Comparison of ENCODE assay signal across 30 mouse cellular contexts in genomic region chr7:87150991-87151390, GRCm38 (mm10).
DNase-seq lines count a peak whose midpoint lies in the region; ATAC-seq and TF ChIP-seq lines count a peak whose summit lies in the region.
"Had no signal": no experiment of that assay in that cellular context is flagged by ENCODE, and none has a peak within 500 bp of the region (broad histone marks: within the 10 kb centered on the region; RNA-seq: fewer than 3 reads in every experiment).

No protein-coding gene starts in this region.

- no peaks in the 10 kb centered on the region for H3K36me3 ChIP-seq in kidney, adult 2 months (ENCODE audit: control insufficient read depth, insufficient read depth, low read length)
- no peaks in the 10 kb centered on the region for H3K36me3 ChIP-seq in kidney, embryonic 15.5 days
- H3K36me3 ChIP-seq in kidney, embryonic 16.5 days (ENCODE audit: insufficient read depth, low read length), result no peaks in the 10 kb centered on the region
- H3K36me3 ChIP-seq: embryonic facial prominence, embryonic 10.5 days; embryonic facial prominence, embryonic 13.5 days; forebrain, embryonic 12.5 days; forebrain, embryonic 15.5 days; G1E; heart, embryonic 12.5 days; heart, embryonic 15.5 days; hindbrain, embryonic 10.5 days; hindbrain, embryonic 15.5 days had no signal

- H3K4me3 ChIP-seq in kidney, adult 2 months (ENCODE audit: insufficient read depth, low read depth, low read length), result no peak overlapping the region
- no peak overlapping the region for H3K4me3 ChIP-seq in kidney, embryonic 15.5 days (replicated peaks)
- no peak overlapping the region for H3K4me3 ChIP-seq in kidney, embryonic 16.5 days (ENCODE audit: low read length)
- H3K4me3 ChIP-seq: embryonic facial prominence, embryonic 10.5 days; embryonic facial prominence, embryonic 13.5 days; erythroblast, embryonic 14.5 days; forebrain, embryonic 12.5 days; forebrain, embryonic 15.5 days; heart, embryonic 12.5 days; heart, embryonic 15.5 days; hindbrain, embryonic 10.5 days; hindbrain, embryonic 15.5 days had no signal

- TF ChIP-seq CTCF in kidney, adult 2 months (conservative IDR thresholded peaks at IDR 0.05; ENCODE audit: insufficient read depth, insufficient read length, low read depth, low read length), result no peak

- H3K4me1 ChIP-seq in kidney, adult 2 months (ENCODE audit: control insufficient read depth, insufficient read depth, low read length), result no peaks in the 10 kb centered on the region
- H3K4me1 ChIP-seq in kidney, embryonic 15.5 days, result no peaks in the 10 kb centered on the region
- no peaks in the 10 kb centered on the region for H3K4me1 ChIP-seq in kidney, embryonic 16.5 days (ENCODE audit: insufficient read depth, low read length)
- H3K4me1 ChIP-seq: embryonic facial prominence, embryonic 10.5 days; embryonic facial prominence, embryonic 13.5 days; forebrain, embryonic 12.5 days; forebrain, embryonic 15.5 days; heart, embryonic 12.5 days; heart, embryonic 15.5 days; hindbrain, embryonic 10.5 days; hindbrain, embryonic 15.5 days had no signal

- H3K9ac ChIP-seq in kidney, embryonic 15.5 days, result no peak overlapping the region
- H3K9ac ChIP-seq in kidney, embryonic 16.5 days (replicated peaks; ENCODE audit: low read length), result no peak overlapping the region
- H3K9ac ChIP-seq: embryonic facial prominence, embryonic 13.5 days; forebrain, embryonic 12.5 days; forebrain, embryonic 15.5 days; heart, embryonic 12.5 days; heart, embryonic 15.5 days; hindbrain, embryonic 15.5 days had no signal

- no peak overlapping the region for H3K4me2 ChIP-seq in kidney, embryonic 15.5 days
- H3K4me2 ChIP-seq in kidney, embryonic 16.5 days (replicated peaks; ENCODE audit: low read depth, low read length), result no peak overlapping the region
- H3K4me2 ChIP-seq: embryonic facial prominence, embryonic 13.5 days; forebrain, embryonic 12.5 days; forebrain, embryonic 15.5 days; heart, embryonic 12.5 days; heart, embryonic 15.5 days; hindbrain, embryonic 15.5 days had no signal

- no peak overlapping the region for H3K27ac ChIP-seq in kidney, adult 2 months (ENCODE audit: insufficient read depth, low read depth, low read length)
- H3K27ac ChIP-seq in kidney, embryonic 15.5 days, result no peak overlapping the region
- no peak overlapping the region for H3K27ac ChIP-seq in kidney, embryonic 16.5 days (ENCODE audit: low read length)
- H3K27ac ChIP-seq: embryonic facial prominence, embryonic 10.5 days; embryonic facial prominence, embryonic 13.5 days; forebrain, embryonic 12.5 days; forebrain, embryonic 15.5 days; heart, embryonic 15.5 days; hindbrain, embryonic 10.5 days; hindbrain, embryonic 15.5 days had no signal

- H3K9me3 ChIP-seq in kidney, embryonic 15.5 days (replicated peaks), result no peaks in the 10 kb centered on the region
- H3K9me3 ChIP-seq in kidney, embryonic 16.5 days (ENCODE audit: low read length), result no peaks in the 10 kb centered on the region
- H3K9me3 ChIP-seq: embryonic facial prominence, embryonic 10.5 days; embryonic facial prominence, embryonic 13.5 days; forebrain, embryonic 12.5 days; forebrain, embryonic 15.5 days; G1E; heart, embryonic 12.5 days; heart, embryonic 15.5 days; hindbrain, embryonic 10.5 days; hindbrain, embryonic 15.5 days had no signal

- H3K27me3 ChIP-seq in kidney, adult 2 months (replicated peaks; ENCODE audit: control insufficient read depth, insufficient read depth, low read length), result no peaks in the 10 kb centered on the region
- H3K27me3 ChIP-seq in kidney, embryonic 15.5 days, result no peaks in the 10 kb centered on the region
- H3K27me3 ChIP-seq in kidney, embryonic 16.5 days (ENCODE audit: insufficient read depth, low read length), result no peaks in the 10 kb centered on the region
- H3K27me3 ChIP-seq: CH12.LX; embryonic facial prominence, embryonic 13.5 days; forebrain, embryonic 12.5 days; forebrain, embryonic 15.5 days; heart, embryonic 12.5 days; heart, embryonic 15.5 days; hindbrain, embryonic 15.5 days had no signal

- ATAC-seq in kidney, embryonic 15.5 days (replicated peaks; ENCODE audit: low FRiP score), result 0 out of 2 replicates have a peak, but pooled peaks have one; percentile 29
- ATAC-seq in kidney, embryonic 16.5 days (ENCODE audit: low FRiP score, low TSS enrichment), result no peak; the same call in 1 of the 2 replicates
- ATAC-seq: forebrain, embryonic 15.5 days had no signal

- peak; percentile 79 for DNase-seq in kidney, adult 2 months
- DNase-seq in kidney, postnatal 4 days, result no peak
- DNase-seq in Muller cell, postnatal 12 days (ENCODE audit: inconsistent ontology term), result peak; percentile 21
- peak; percentile 13 for DNase-seq in kidney, postnatal 14 days
- DNase-seq in thymus, postnatal 4 days, result no peak
- DNase-seq: adrenal gland, adult 2 months; adrenal gland, postnatal 14 days; B cell, adult 2 months; cerebellum, adult 11-12 months; cerebellum, adult 8-10 months; cerebellum, postnatal 10 days; cerebellum, postnatal 36 days; embryo, embryonic 11 days; gastrocnemius, postnatal 25 days; heart, adult 18-20 months; heart, postnatal 10 days; heart, postnatal 36 days had no signal

- TF ChIP-seq POLR2A in kidney, adult 2 months (IDR thresholded peaks at IDR 0.05; ENCODE audit: low read depth, low read length), result no peak

Comparison
In these comparisons a context has a peak if more than half of its experiments do, and no peak if none do; other contexts are left out.
1. DNase-seq: peak in kidney, adult 2 months (single experiment), Muller cell, postnatal 12 days (single experiment) and kidney, postnatal 14 days (single experiment); none in kidney, postnatal 4 days (0 of 2) and thymus, postnatal 4 days (single experiment).